ENCODE assay signal across 9 mouse cellular contexts in genomic region chr1:157079384-157080025, GRCm38 (mm10). TPM values are rescaled to one million over a fixed set of nuclear protein-coding genes. Genes with fewer than 3 reads are reported as not detected.
DNase-seq lines count a peak whose midpoint lies in the region; ATAC-seq lines count a peak whose summit lies in the region.
"Had no signal": no experiment of that assay in that cellular context is flagged by ENCODE, and none has a peak within 500 bp of the region (broad histone marks: within the 10 kb centered on the region; RNA-seq: fewer than 3 reads in every experiment).

No protein-coding gene starts in this region.

- no peak overlapping the region for H3K4me3 ChIP-seq in forebrain, embryonic 13.5 days
- H3K4me3 ChIP-seq in limb, embryonic 10.5 days: no peak overlapping the region
- H3K4me3 ChIP-seq in neural tube, embryonic 12.5 days: no peak overlapping the region
- H3K4me3 ChIP-seq: lung, embryonic 15.5 days had no signal

- H3K4me2 ChIP-seq in forebrain, embryonic 13.5 days: no peak overlapping the region
- H3K4me2 ChIP-seq in neural tube, embryonic 12.5 days (replicated peaks): no peak overlapping the region
- H3K4me2 ChIP-seq: lung, embryonic 15.5 days had no signal

- peaks cover 31% of the 10 kb centered on the region for H3K4me1 ChIP-seq in forebrain, embryonic 13.5 days
- peaks cover 19% of the 10 kb centered on the region for H3K4me1 ChIP-seq in limb, embryonic 10.5 days
- H3K4me1 ChIP-seq in neural tube, embryonic 12.5 days: peaks cover 5% of the 10 kb centered on the region; the same call in 1 of the 2 replicates

- peak; percentile 59 for DNase-seq in gastrocnemius, postnatal 10 days
- DNase-seq in gastrocnemius, adult 18-20 months (ENCODE audit: low spot score): no peak
- DNase-seq in 3134 (ENCODE audit: extremely low read depth, insufficient read length, low spot score) (peak; percentile 59), WW6 (ENCODE audit: low read depth, low spot score) (peak; percentile 64)
- DNase-seq in limb, embryonic 10.5 days (ENCODE audit: low spot score): peak; percentile 74
- no peak for DNase-seq in layer of hippocampus, adult 18-20 months (ENCODE audit: low spot score in 2 of 2)

- H3K9ac ChIP-seq in forebrain, embryonic 13.5 days: no peak overlapping the region; the same call in 1 of the 2 replicates
- H3K9ac ChIP-seq in neural tube, embryonic 12.5 days: 0 out of 2 replicates have a peak overlapping the region, but pooled peaks have one; percentile 8
- H3K9ac ChIP-seq: lung, embryonic 15.5 days had no signal

- ATAC-seq in forebrain, embryonic 13.5 days: 0 out of 2 replicates have a peak, but pooled peaks have one; percentile 11
- ATAC-seq in neural tube, embryonic 12.5 days (ENCODE audit: low FRiP score, low read depth): no peak

- no peaks in the 10 kb centered on the region for H3K36me3 ChIP-seq in forebrain, embryonic 13.5 days (ENCODE audit: poor library complexity, severe bottlenecking)
- H3K36me3 ChIP-seq in limb, embryonic 10.5 days: no peaks in the 10 kb centered on the region
- H3K36me3 ChIP-seq in neural tube, embryonic 12.5 days: no peaks in the 10 kb centered on the region
- H3K36me3 ChIP-seq: lung, embryonic 15.5 days had no signal

- H3K27me3 ChIP-seq in forebrain, embryonic 13.5 days: no peaks in the 10 kb centered on the region
- no peaks in the 10 kb centered on the region for H3K27me3 ChIP-seq in limb, embryonic 10.5 days (ENCODE audit: low read depth, poor library complexity, severe bottlenecking)
- no peaks in the 10 kb centered on the region for H3K27me3 ChIP-seq in neural tube, embryonic 12.5 days (replicated peaks)
- H3K27me3 ChIP-seq: lung, embryonic 15.5 days had no signal

- WGBS in forebrain, embryonic 13.5 days: 26% methylated on average over 11 of the region's 11 CpGs
- WGBS in limb, embryonic 10.5 days: 54% methylated on average over 11 of the region's 11 CpGs
- 38% methylated on average over 11 of the region's 11 CpGs for WGBS in neural tube, embryonic 12.5 days

- H3K27ac ChIP-seq in forebrain, embryonic 13.5 days: no peak overlapping the region
- H3K27ac ChIP-seq in limb, embryonic 10.5 days: no peak overlapping the region
- H3K27ac ChIP-seq in neural tube, embryonic 12.5 days: no peak overlapping the region
- H3K27ac ChIP-seq: lung, embryonic 15.5 days had no signal

- no peaks in the 10 kb centered on the region for H3K9me3 ChIP-seq in forebrain, embryonic 13.5 days (replicated peaks)
- H3K9me3 ChIP-seq in limb, embryonic 10.5 days (replicated peaks): no peaks in the 10 kb centered on the region
- H3K9me3 ChIP-seq in neural tube, embryonic 12.5 days: no peaks in the 10 kb centered on the region
- H3K9me3 ChIP-seq: lung, embryonic 15.5 days had no signal

RNA-seq across cellular contexts. Expression of gene Tex35, which starts 29.0 kb away (rescaled TPM):
- not detected for total RNA-seq in gastrocnemius, postnatal 10 days (2021)
- total RNA-seq in gastrocnemius, adult 18-20 months (2021): not detected
- not detected in 2 replicates for polyA plus RNA-seq in forebrain, embryonic 13.5 days (2015; fragmentation: Nextera tagmentation; extraction: Ambion mirVana)
- polyA plus RNA-seq in limb, embryonic 10.5 days (2016; fragmentation: Nextera tagmentation; extraction: Ambion mirVana): not detected in 2 replicates
- polyA plus RNA-seq in neural tube, embryonic 12.5 days (2016; fragmentation: Nextera tagmentation; extraction: Ambion mirVana): not detected in 2 replicates
- not detected for total RNA-seq in layer of hippocampus, adult 18-20 months (2021)
- polyA plus RNA-seq: lung, embryonic 15.5 days had no signal

Comparison
In these comparisons a context has a peak if more than half of its experiments do, and no peak if none do; other contexts are left out.
1. DNase-seq: peak in gastrocnemius, postnatal 10 days (single experiment), 3134 (single experiment), WW6 (single experiment) and limb, embryonic 10.5 days (single experiment); none in gastrocnemius, adult 18-20 months (single experiment) and layer of hippocampus, adult 18-20 months (0 of 2).